Mouse (Mus musculus): ENCODE results near the gene Olfr1467. TPM values are rescaled to one million over a fixed set of nuclear protein-coding genes. Genes with fewer than 3 reads are reported as not detected.

The Olfr1467 gene
- polyA plus RNA-seq (2015; fragmentation: Nextera tagmentation; extraction: Ambion mirVana) = not detected in 2 replicates

GRCm38 (mm10) chr19:13361936-13362335 lies at the start of gene Olfr1467:
Olfr1467 (plus strand) TSS chr19:13362236.
- no peak within 1 kb of the TSS for H3K4me2 ChIP-seq (ENCODE audit: low read depth, low read length)
- H3K27ac ChIP-seq (ENCODE audit: low read length) = no peak within 1 kb of the TSS
- no peaks in the 10 kb centered on the region for H3K27me3 ChIP-seq (ENCODE audit: control insufficient read depth, insufficient read depth, low read length)
- H3K4me1 ChIP-seq (ENCODE audit: control insufficient read depth, insufficient read depth, low read length) = no peaks in the 10 kb centered on the region
- no peak within 1 kb of the TSS for H3K9ac ChIP-seq (ENCODE audit: low read length)
- H3K9me3 ChIP-seq (replicated peaks; ENCODE audit: control insufficient read depth, low read length) = peaks cover 7% of the 10 kb centered on the region
- no peaks in the 10 kb centered on the region for H3K36me3 ChIP-seq (ENCODE audit: control insufficient read depth, insufficient read depth)
- ATAC-seq (replicated peaks; ENCODE audit: extremely low read depth, insufficient read depth, low FRiP score) = no peak
- 61% methylated on average over 2 of the region's 2 CpGs for WGBS
- no peak within 1 kb of the TSS for H3K4me3 ChIP-seq (ENCODE audit: low read length)

GRCm38 (mm10) chr19:13315441-13315840 lies 46.6 kb upstream of the Olfr1467 start, which contains the start of gene Olfr1465:
Olfr1465 (minus strand) TSS chr19:13315541.
- Histone ChIP-seq H3K27me3 (ENCODE audit: control insufficient read depth, insufficient read depth, low read length) (no peaks in the 10 kb centered on the region), H3K9me3 (replicated peaks; ENCODE audit: control insufficient read depth, low read length) (no peaks in the 10 kb centered on the region; the same call in 1 of the 2 replicates), H3K4me3 (ENCODE audit: low read length) (no peak within 1 kb of the TSS), H3K9ac (ENCODE audit: low read length) (no peak within 1 kb of the TSS), H3K36me3 (ENCODE audit: control insufficient read depth, insufficient read depth) (no peaks in the 10 kb centered on the region), H3K4me2 (ENCODE audit: low read depth, low read length) (no peak within 1 kb of the TSS), H3K27ac (ENCODE audit: low read length) (no peak within 1 kb of the TSS), H3K4me1 (ENCODE audit: control insufficient read depth, insufficient read depth, low read length) (no peaks in the 10 kb centered on the region)
- ATAC-seq (replicated peaks; ENCODE audit: extremely low read depth, insufficient read depth, low FRiP score) = no peak

GRCm38 (mm10) chr19:13338562-13338961 lies 23.5 kb upstream of the Olfr1467 start, which contains the start of gene Olfr1466:
Olfr1466 (plus strand) TSS chr19:13338862.
- no peak within 1 kb of the TSS for H3K4me3 ChIP-seq (ENCODE audit: low read length)

GRCm38 (mm10) chr19:13407549-13407948 lies 45.5 kb downstream of the Olfr1467 start, which contains the start of gene Olfr1469:
Olfr1469 (plus strand) TSS chr19:13407849.
- Histone ChIP-seq H3K4me2 (ENCODE audit: low read depth, low read length) (no peak within 1 kb of the TSS), H3K27ac (ENCODE audit: low read length) (no peak within 1 kb of the TSS), H3K9ac (ENCODE audit: low read length) (no peak within 1 kb of the TSS), H3K36me3 (ENCODE audit: control insufficient read depth, insufficient read depth) (no peaks in the 10 kb centered on the region), H3K4me1 (ENCODE audit: control insufficient read depth, insufficient read depth, low read length) (no peaks in the 10 kb centered on the region), H3K9me3 (replicated peaks; ENCODE audit: control insufficient read depth, low read length) (no peaks in the 10 kb centered on the region; the same call in 1 of the 2 replicates), H3K27me3 (ENCODE audit: control insufficient read depth, insufficient read depth, low read length) (no peaks in the 10 kb centered on the region), H3K4me3 (ENCODE audit: low read length) (no peak within 1 kb of the TSS)
- no peak for ATAC-seq (replicated peaks; ENCODE audit: extremely low read depth, insufficient read depth, low FRiP score)
- WGBS = 65% methylated on average over 2 of the region's 2 CpGs

More at GRCm38 (mm10) chr19:13338562-13338961, 23.5 kb upstream of the Olfr1467 start, which contains the start of gene Olfr1466:
- H3K4me1 ChIP-seq (ENCODE audit: control insufficient read depth, insufficient read depth, low read length) = no peaks in the 10 kb centered on the region
- H3K36me3 ChIP-seq (ENCODE audit: control insufficient read depth, insufficient read depth) = no peaks in the 10 kb centered on the region
- no peak within 1 kb of the TSS for H3K4me2 ChIP-seq (ENCODE audit: low read depth, low read length)
- H3K9me3 ChIP-seq (replicated peaks; ENCODE audit: control insufficient read depth, low read length) = peaks cover 2% of the 10 kb centered on the region; the same call in 1 of the 2 replicates
- ATAC-seq (replicated peaks; ENCODE audit: extremely low read depth, insufficient read depth, low FRiP score) = no peak
- H3K9ac ChIP-seq (ENCODE audit: low read length) = no peak within 1 kb of the TSS
- H3K27ac ChIP-seq (ENCODE audit: low read length) = no peak within 1 kb of the TSS
- WGBS = 77% methylated on average over 2 of the region's 2 CpGs
- H3K27me3 ChIP-seq (ENCODE audit: control insufficient read depth, insufficient read depth, low read length) = no peaks in the 10 kb centered on the region

Other genes starting within 250 kb of the Olfr1467 start
- not detected in 2 replicates for gene Olfr1459, start 212.7 kb upstream of the Olfr1467 start, polyA plus RNA-seq (2015; fragmentation: Nextera tagmentation; extraction: Ambion mirVana)
- gene Olfr1461, start 199.2 kb upstream of the Olfr1467 start, polyA plus RNA-seq (2015; fragmentation: Nextera tagmentation; extraction: Ambion mirVana) = not detected in 2 replicates
- not detected in 2 replicates for gene Olfr1462, start 176.5 kb upstream of the Olfr1467 start, polyA plus RNA-seq (2015; fragmentation: Nextera tagmentation; extraction: Ambion mirVana)
- gene Olfr1463, start 130.9 kb upstream of the Olfr1467 start, polyA plus RNA-seq (2015; fragmentation: Nextera tagmentation; extraction: Ambion mirVana) = not detected in 2 replicates
- gene Olfr1465, start 46.7 kb upstream of the Olfr1467 start, polyA plus RNA-seq (2015; fragmentation: Nextera tagmentation; extraction: Ambion mirVana) = not detected in 2 replicates
- not detected in 2 replicates for gene Olfr1466, start 23.4 kb upstream of the Olfr1467 start, polyA plus RNA-seq (2015; fragmentation: Nextera tagmentation; extraction: Ambion mirVana)
- not detected in 2 replicates for gene Olfr1469, start 45.6 kb downstream of the Olfr1467 start, polyA plus RNA-seq (2015; fragmentation: Nextera tagmentation; extraction: Ambion mirVana)
- gene Olfr1471, start 81.2 kb downstream of the Olfr1467 start, polyA plus RNA-seq (2015; fragmentation: Nextera tagmentation; extraction: Ambion mirVana) = not detected in 2 replicates
- not detected in 2 replicates for gene Olfr1472, start 93.8 kb downstream of the Olfr1467 start, polyA plus RNA-seq (2015; fragmentation: Nextera tagmentation; extraction: Ambion mirVana)
- not detected in 2 replicates for gene Olfr1474, start 107.3 kb downstream of the Olfr1467 start, polyA plus RNA-seq (2015; fragmentation: Nextera tagmentation; extraction: Ambion mirVana)
- gene Olfr1475, start 118.0 kb downstream of the Olfr1467 start, polyA plus RNA-seq (2015; fragmentation: Nextera tagmentation; extraction: Ambion mirVana) = not detected in 2 replicates
- not detected in 2 replicates for gene Olfr1477, start 138.3 kb downstream of the Olfr1467 start, polyA plus RNA-seq (2015; fragmentation: Nextera tagmentation; extraction: Ambion mirVana)
- gene Olfr1480, start 165.7 kb downstream of the Olfr1467 start, polyA plus RNA-seq (2015; fragmentation: Nextera tagmentation; extraction: Ambion mirVana) = not detected in 2 replicates
- not detected in 2 replicates for gene Olfr1484, start 221.3 kb downstream of the Olfr1467 start, polyA plus RNA-seq (2015; fragmentation: Nextera tagmentation; extraction: Ambion mirVana)

All from heart, embryonic 16.5 days (tissue).